Mouse (Mus musculus) ovary, adult 18-20 months (tissue): ENCODE data around the gene Klf7.

Source experiments
- DNase-seq: peaks from one replicate; pipeline ENCODE4 v3.0.0; 2022; ENCODE audit warnings: low spot score, mixed read lengths

Gene Klf7

GRCm38 (mm10) chr1:64061488-64061887 lies 60.6 kb downstream of the Klf7 start:
- no peak for DNase-seq

- no peak for DNase-seq
Measured at GRCm38 (mm10) chr1:64060699-64061454, 61.2 kb downstream of the Klf7 start.

- no peak for DNase-seq
Measured at GRCm38 (mm10) chr1:64060116-64060515, 62.0 kb downstream of the Klf7 start.

- DNase-seq, result no peak
Measured at GRCm38 (mm10) chr1:64056541-64056940, 65.5 kb downstream of the Klf7 start.

- no peak for DNase-seq
Measured at GRCm38 (mm10) chr1:64055978-64056377, 66.1 kb downstream of the Klf7 start.

- DNase-seq, result no peak
Measured at GRCm38 (mm10) chr1:64055210-64055609, 66.9 kb downstream of the Klf7 start.

GRCm38 (mm10) chr1:64052069-64052750 lies 69.9 kb downstream of the Klf7 start:
- DNase-seq, result no peak

GRCm38 (mm10) chr1:64048567-64048966 lies 73.5 kb downstream of the Klf7 start:
- no peak for DNase-seq

- no peak for DNase-seq
Measured at GRCm38 (mm10) chr1:64046802-64047156, 75.3 kb downstream of the Klf7 start.

- DNase-seq, result no peak
Measured at GRCm38 (mm10) chr1:64046087-64046801, 75.8 kb downstream of the Klf7 start.

GRCm38 (mm10) chr1:64044577-64044976 lies 77.5 kb downstream of the Klf7 start:
- no peak for DNase-seq

- no peak for DNase-seq
Measured at GRCm38 (mm10) chr1:64040831-64041383, 81.2 kb downstream of the Klf7 start.

- DNase-seq, result no peak
Measured at GRCm38 (mm10) chr1:64040061-64040686, 81.9 kb downstream of the Klf7 start.

- DNase-seq, result no peak
Measured at GRCm38 (mm10) chr1:64038343-64038742, 83.7 kb downstream of the Klf7 start.

- DNase-seq, result no peak
Measured at GRCm38 (mm10) chr1:64037800-64038199, 84.3 kb downstream of the Klf7 start.

GRCm38 (mm10) chr1:64036881-64037452 lies 85.1 kb downstream of the Klf7 start:
- DNase-seq, result no peak

GRCm38 (mm10) chr1:64035804-64036203 lies 86.3 kb downstream of the Klf7 start:
- no peak for DNase-seq

GRCm38 (mm10) chr1:64035087-64035791 lies 86.8 kb downstream of the Klf7 start:
- DNase-seq, result no peak

- DNase-seq, result no peak
Measured at GRCm38 (mm10) chr1:64032502-64033231, 89.4 kb downstream of the Klf7 start.

- DNase-seq, result no peak
Measured at GRCm38 (mm10) chr1:64021986-64022385, 100.1 kb downstream of the Klf7 start.
